ENCODE assay signal across 8 mouse cellular contexts in genomic region chr9:8003301-8004271, GRCm38 (mm10). TPM values are rescaled to one million over a fixed set of nuclear protein-coding genes. Genes with fewer than 3 reads are reported as not detected.
DNase-seq lines count a peak whose midpoint lies in the region; ATAC-seq and TF ChIP-seq lines count a peak whose summit lies in the region.

No protein-coding gene starts in this region.

- 0 out of 2 replicates have a peak, but pooled peaks have one; percentile 34 for ATAC-seq in cerebellum, adult (ENCODE audit: insufficient number of reproducible peaks, low FRiP score, low TSS enrichment)
- peak; percentile 64 for ATAC-seq in forebrain, embryonic 14.5 days

- peak overlapping the region; percentile 83 for H3K4me2 ChIP-seq in forebrain, embryonic 14.5 days (ENCODE audit: low read length)

- no peak for TF ChIP-seq CTCF in lung, adult 2 months (IDR thresholded peaks at IDR 0.05; ENCODE audit: insufficient read depth, low read length)

- peak overlapping the region; percentile 70 for H3K4me3 ChIP-seq in forebrain, embryonic 14.5 days (ENCODE audit: low read depth, low read length)
- peak overlapping the region; percentile 98 for H3K4me3 ChIP-seq in lung, adult 2 months (replicated peaks; ENCODE audit: extremely low read depth, low read depth, low read length)

- peak overlapping the region; percentile 78 for H3K9ac ChIP-seq in forebrain, embryonic 14.5 days (ENCODE audit: low read length)

- 0 out of 2 replicates have a peak, but pooled peaks cover 11% of the 10 kb centered on the region for H3K4me1 ChIP-seq in forebrain, embryonic 14.5 days (ENCODE audit: control insufficient read depth, insufficient read depth, low read length)
- H3K4me1 ChIP-seq in lung, adult 2 months (ENCODE audit: control insufficient read depth, insufficient read depth, low read length), result peaks cover 4% of the 10 kb centered on the region

- no peaks in the 10 kb centered on the region for H3K27me3 ChIP-seq in forebrain, embryonic 14.5 days (replicated peaks; ENCODE audit: control insufficient read depth, insufficient read depth, low read length)

- DNase-seq in ES-CJ7 (ENCODE audit: low read depth, low spot score), result peak; percentile 76
- DNase-seq in forebrain, embryonic 14.5 days (ENCODE audit: low spot score), result peak; percentile 60
- peak; percentile 79 to 81 for DNase-seq in heart, postnatal 10 days
- DNase-seq in kidney, postnatal 4 days, result peak; percentile 77 to 87
- peak; percentile 75 for DNase-seq in lung, adult 2 months
- DNase-seq in ovary, postnatal 14 days (ENCODE audit: low spot score), result peak; percentile 54
- DNase-seq in urinary bladder, postnatal 4 days (ENCODE audit: low spot score in 2 of 2), result peak; percentile 62 to 71

- WGBS in forebrain, embryonic 14.5 days, result under 1% methylated on average over 77 of the region's 82 CpGs
- 1% methylated on average over 82 of the region's 82 CpGs for WGBS in lung, adult 2 months

- no peaks in the 10 kb centered on the region for H3K9me3 ChIP-seq in forebrain, embryonic 14.5 days (replicated peaks; ENCODE audit: control insufficient read depth, low read length)

- peak overlapping the region; percentile 85 for H3K27ac ChIP-seq in forebrain, embryonic 14.5 days (ENCODE audit: low read depth, low read length)

- 0 out of 2 replicates have a peak, but pooled peaks cover 3% of the 10 kb centered on the region for H3K36me3 ChIP-seq in forebrain, embryonic 14.5 days (ENCODE audit: control insufficient read depth, insufficient read depth, low read length)

- TF ChIP-seq POLR2A in lung, adult 2 months (IDR thresholded peaks at IDR 0.05; ENCODE audit: borderline replicate concordance, extremely low read depth, low read depth, low read length), result no peak

- intact Hi-C loops in heart, postnatal 10 days (cut with DNase I), result loop anchor here (1.0 to 10.0 kb wide), 8 partner anchors 25 to 821 kb away; partner anchors contain the start of genes Birc2, Cep126, Cfap300 and Dcun1d5

RNA-seq across cellular contexts. Expression of gene Yap1, which starts 0.8 kb away (rescaled TPM):
- polyA plus RNA-seq in forebrain, embryonic 14.5 days (2014; fragmentation: Nextera tagmentation; extraction: Ambion mirVana), result 7.6 and 8.7 TPM in 2 replicates
- 10 to 100 TPM; 63.6 to 70.5 TPM for total RNA-seq in heart, postnatal 10 days (2021)
- 59.4 and 76.6 TPM in 2 replicates for polyA plus RNA-seq in lung, adult 2 months (2012; rRNA removed)

RNA-seq across cellular contexts. Expression of gene Cfap300, which starts 39.0 kb away (rescaled TPM):
- 17.4 and 18.1 TPM in 2 replicates for polyA plus RNA-seq in forebrain, embryonic 14.5 days (2014; fragmentation: Nextera tagmentation; extraction: Ambion mirVana)
- total RNA-seq in heart, postnatal 10 days (2021), result 1 to 10 TPM in 1 of 2 experiments, under 1 TPM in 1; 0.79 to 1.3 TPM
- polyA plus RNA-seq in lung, adult 2 months (2012; rRNA removed), result 3.9 and 5.2 TPM in 2 replicates

Comparison
In these comparisons a context has a peak if more than half of its experiments do, and no peak if none do; other contexts are left out.
1. Peak in every context shown above with its lines: DNase-seq, ATAC-seq, H3K4me3 ChIP-seq and H3K27ac ChIP-seq.